Mouse (Mus musculus): ENCODE results near the gene Smn1.
"Not testable (repeated sequence)": the region's sequence is repeated elsewhere in the genome, so short reads cannot be mapped to it uniquely, and the experiment has no call there.

Smn1 gene

GRCm38 (mm10) chr13:100124423-100125257, at the start of gene Smn1:
Gene Smn1, plus strand, starts transcription at chr13:100124852.
- peak; percentile 96 for DNase-seq (ENCODE audit: low spot score in 2 of 2)

GRCm38 (mm10) chr13:100098808-100099207, 25.8 kb upstream of the Smn1 start:
- DNase-seq (ENCODE audit: low spot score in 2 of 2): no peak

DNA sequence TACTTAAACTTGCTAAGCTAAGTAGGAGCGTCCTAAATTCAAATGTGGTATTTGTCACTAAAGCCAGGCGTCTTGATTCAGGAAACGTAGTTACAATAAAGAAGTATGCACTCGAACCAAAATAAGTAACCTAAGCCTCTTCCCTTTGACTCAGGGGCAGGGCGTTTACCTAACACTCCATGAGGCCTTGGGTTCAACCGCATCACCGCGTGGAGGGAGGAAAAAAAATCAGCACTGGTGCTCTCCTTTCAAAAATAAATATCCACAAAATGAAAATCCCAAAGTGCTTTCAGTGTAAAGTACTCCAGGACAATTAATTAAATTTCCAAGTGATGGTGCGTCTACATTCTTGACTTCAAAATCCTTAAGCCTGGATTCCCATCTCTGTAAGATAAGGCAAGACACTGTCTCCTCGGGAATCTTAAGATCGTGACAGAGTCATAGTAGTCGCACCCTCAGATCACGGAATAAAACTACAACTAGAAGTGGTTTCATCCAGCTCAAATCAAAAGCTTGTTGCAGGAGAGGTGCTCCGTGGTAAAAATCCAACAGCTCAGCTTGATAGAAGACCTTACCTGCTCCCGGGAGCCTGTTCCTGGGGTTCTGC, 21.5 kb upstream of the Smn1 start:
- no peak for DNase-seq (ENCODE audit: low spot score in 2 of 2)

- peak; percentile 96 to 97 for DNase-seq (ENCODE audit: low spot score in 2 of 2)
Measured at GRCm38 (mm10) chr13:100103748-100104254, 20.9 kb upstream of the Smn1 start, which contains the start of gene Bdp1. Gene Bdp1, minus strand, starts transcription at chr13:100104070.

DNA sequence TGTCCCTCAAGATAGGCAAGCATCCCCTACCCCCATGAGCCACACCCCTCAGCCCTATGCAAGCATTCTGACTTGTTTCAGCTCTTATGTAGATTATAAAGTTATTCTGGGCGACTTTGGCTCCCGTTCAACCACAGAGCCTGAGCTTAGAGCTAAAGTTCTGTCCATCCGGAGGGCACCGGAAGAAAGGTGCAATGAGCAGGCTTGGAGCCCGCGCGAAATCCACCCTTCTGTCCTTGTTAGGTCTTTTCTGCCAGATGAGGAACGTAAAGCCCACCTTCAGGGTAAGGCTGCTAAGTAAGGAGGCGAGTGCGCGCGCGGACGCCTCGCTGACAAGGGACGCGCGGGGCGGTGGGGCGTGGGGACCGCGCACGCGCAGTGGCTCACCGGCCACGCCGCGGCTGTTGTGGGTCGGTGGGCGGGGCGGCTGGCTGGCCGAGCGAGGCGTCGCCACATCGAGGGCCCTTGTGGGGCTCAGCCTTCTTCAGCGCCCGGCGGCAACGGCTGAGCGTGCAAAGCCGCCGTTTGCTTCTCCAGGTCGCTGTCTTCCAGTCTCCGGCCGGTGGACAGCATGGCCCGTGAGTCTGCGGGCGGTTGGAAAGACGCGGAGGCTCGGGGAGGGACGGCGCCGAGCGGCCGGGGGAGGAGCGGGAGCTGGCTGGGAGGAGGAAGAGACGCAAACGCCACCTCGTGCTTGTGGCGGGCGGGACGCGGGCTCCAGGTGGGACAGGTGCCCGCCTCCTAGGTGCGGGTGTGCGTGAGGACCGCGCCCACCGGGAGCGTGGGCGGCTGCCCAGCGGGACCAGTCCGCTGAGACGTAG, 16.8 kb upstream of the Smn1 start, which contains the start of gene Serf1:
TSS of gene Serf1 (plus strand) at position 361 of the 821 bp plus-strand sequence.
- DNase-seq (ENCODE audit: low spot score in 2 of 2): peak; percentile 83 to 87

DNA sequence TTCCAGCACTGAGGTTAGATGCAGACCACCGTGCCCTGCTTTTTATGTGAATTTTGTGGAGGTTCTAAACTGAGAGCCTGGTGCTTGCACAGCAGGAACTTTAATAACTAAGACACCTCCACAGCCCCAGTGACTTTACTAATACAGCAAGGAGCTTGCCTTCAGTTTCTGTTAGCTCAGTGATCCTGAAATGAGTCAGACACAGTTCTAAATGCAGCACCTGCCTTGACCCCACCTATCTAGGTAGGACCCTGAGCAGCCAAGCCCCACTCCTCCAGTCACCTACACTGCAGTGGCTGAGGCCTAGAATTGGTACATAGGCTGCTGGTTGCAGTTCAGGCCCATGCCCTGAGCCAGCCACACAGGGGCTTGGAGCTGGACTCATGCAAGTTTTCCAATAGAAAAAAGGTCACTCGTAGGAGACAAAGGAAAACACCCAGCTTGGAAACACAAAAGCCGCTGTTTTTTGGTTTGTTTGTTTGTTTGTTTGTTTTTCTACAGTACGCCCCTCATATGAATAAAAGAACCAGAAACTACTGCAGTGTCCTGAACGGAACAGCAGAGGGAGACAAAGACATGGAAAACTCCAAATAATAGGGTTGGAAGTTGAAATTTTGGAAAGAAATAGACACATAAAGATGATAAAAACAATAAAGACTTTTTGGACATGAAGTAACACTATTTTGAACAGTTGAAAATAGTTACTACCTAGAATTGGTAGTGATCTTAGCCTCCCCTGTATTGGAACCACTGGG, 12.3 kb upstream of the Smn1 start:
- DNase-seq (ENCODE audit: low spot score in 2 of 2): no peak

- DNase-seq (ENCODE audit: low spot score in 2 of 2): no peak
Measured at GRCm38 (mm10) chr13:100123970-100124369, 682 bp upstream of the Smn1 start.

DNA sequence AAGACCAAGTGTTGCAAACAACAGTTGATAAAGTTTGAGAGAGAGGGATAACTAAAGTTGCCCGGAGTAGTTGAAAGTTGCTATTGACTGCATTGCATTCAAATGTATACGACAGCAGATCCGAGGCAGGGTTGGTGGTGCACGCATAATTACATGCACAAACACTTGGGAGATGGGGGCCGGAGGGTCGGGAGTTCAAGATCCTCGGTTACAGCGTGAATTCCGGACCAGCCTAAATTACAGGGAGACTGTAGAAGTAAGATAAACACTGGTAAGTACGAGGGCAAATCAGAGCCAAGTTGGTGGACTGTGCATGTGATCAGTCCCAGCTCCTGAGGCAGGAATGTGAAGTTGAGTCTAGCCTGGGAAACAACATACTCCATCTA, 599 bp downstream of the Smn1 start:
- DNase-seq (ENCODE audit: low spot score in 2 of 2): no peak

GRCm38 (mm10) chr13:100141646-100142314, 17.1 kb downstream of the Smn1 start:
- no peak for DNase-seq (ENCODE audit: low spot score in 2 of 2)

GRCm38 (mm10) chr13:100152659-100153058, 28.0 kb downstream of the Smn1 start:
- DNase-seq (ENCODE audit: low spot score in 2 of 2): no peak

DNA sequence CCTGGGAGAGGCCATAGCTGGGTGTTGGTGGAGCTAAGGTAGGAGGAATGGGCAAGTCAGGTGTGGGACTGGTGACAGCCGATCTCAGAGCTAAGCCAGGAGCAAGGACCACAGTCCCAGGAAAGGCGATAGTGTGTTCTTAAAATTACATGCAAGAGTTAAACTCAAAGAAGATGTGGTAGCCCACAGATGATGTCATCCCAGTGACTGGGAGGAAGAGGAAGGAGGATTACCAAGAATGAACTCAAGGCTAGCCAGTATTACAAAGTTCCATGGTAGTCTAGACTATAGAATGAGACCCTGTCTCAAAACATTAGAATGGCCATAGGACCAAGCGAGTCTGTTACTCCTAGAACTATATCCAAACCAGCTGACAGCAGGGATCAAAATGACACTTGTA, 32.0 kb downstream of the Smn1 start:
- DNase-seq (ENCODE audit: low spot score in 2 of 2): no peak

DNA sequence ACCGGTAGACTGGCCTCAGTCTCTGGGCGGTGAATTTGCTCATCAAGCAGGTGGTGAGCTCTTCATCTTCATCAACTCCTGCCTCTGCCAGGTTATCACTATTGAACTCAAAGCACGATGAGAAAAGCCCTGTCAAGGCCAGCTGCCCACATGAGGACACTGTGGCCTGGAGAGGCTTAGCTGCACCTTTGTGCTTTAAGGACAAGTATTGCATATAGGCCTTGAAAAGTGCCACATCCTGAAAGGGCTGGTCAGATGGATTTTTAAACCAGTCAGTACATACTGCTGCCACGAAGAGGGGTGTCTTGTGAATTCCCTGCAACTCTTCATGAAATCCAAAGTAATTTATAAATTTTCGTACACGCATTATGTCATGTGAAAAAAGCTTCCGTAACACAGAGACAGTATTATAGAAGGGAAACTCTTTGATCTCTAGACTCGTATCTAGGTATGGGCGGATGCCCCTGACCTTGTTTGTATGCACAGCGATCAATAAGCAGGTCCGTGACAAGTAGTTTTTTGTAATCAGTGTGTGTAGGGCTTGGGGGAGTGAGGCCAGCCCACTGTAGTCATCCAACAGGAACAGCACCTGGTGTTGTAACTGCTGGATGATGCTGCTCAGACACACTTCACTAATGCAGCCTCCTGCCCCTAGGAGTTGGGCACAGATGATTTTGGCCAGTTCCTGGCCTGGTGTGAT, 36.7 kb downstream of the Smn1 start:
- not testable (repeated sequence) for DNase-seq (ENCODE audit: low spot score in 2 of 2)

DNA sequence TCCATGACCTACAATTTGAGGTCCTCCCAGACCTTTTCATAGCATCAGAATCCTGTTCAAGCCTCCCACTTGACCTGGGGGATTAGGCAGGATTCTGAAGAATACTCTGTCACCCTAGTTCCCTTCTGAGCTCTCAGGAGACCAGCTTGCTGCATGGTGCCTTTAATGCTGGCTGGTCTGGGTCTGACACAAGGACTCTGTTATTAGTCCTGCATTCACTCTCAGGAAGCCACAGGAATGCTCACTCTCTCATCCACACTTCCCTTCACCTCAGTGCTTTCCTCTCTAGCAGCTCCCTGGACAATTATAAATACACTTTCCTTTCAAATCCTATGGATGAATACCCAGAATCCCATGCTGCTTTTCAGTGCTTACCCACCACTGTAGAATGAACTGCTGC, 37.8 kb downstream of the Smn1 start:
- not testable (repeated sequence) for DNase-seq (ENCODE audit: low spot score in 2 of 2)

DNA sequence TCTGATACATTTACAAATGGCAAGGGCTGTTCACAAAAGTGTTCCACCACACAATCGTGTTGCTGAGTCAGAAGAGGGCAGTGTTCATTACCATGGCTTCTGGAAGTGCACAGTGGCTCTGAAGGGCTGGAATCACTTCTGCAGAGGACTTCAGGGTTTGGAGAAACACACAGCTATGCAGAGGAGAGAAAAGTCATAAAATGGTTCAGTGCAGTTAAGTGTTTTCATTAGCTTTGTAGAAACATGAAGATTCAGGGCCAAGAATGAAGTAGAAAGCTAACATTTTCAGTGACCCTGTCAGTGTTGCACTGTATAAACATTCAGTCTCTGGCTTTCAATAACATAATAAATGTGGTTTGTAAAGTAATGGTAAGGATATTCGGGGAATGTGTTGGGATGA, 41.7 kb downstream of the Smn1 start:
- not testable (repeated sequence) for DNase-seq (ENCODE audit: low spot score in 2 of 2)

- not testable (repeated sequence) for DNase-seq (ENCODE audit: low spot score in 2 of 2)
Measured at GRCm38 (mm10) chr13:100174360-100174759, 49.7 kb downstream of the Smn1 start.

DNA sequence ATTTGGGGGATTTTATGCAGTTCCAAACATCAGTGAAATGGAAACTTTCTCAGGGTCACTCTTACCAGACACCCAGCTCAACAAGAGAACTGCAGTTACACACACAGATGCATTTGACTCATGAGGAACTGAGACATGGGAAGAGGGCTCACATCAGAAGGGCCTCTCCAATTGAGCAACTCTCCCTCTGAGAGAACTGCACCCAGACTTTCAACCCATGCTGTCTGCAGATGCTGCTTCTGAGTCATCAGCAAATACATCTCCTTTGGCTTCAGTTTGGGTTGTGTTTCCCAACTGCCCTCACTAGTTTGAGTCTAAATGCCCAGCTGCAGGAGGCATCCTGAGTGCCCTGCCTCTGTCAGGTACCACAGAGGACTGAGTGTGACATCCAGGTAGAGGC, 58.5 kb downstream of the Smn1 start:
- DNase-seq (ENCODE audit: low spot score in 2 of 2): not testable (repeated sequence)

All from right cerebral cortex, postnatal 10 days (tissue).